Mouse (Mus musculus) E14TG2a.4 (cell line): ENCODE measurements around the gene Npas3.

Experiments used
- CTCF ChIP-seq: conservative IDR thresholded peaks from 2 replicates; pipeline ENCODE4 v1.5.1; 2014; ENCODE audit warnings: low read length
- NANOG ChIP-seq: IDR thresholded peaks from 2 replicates; pipeline ENCODE4 v1.6.1; 2014; ENCODE audit warnings: borderline replicate concordance, low read length, mixed read lengths
- POU5F1 ChIP-seq: IDR thresholded peaks from 2 replicates; pipeline ENCODE4 v1.6.1; 2014; ENCODE audit warnings: low read length, borderline replicate concordance

- TF ChIP-seq NANOG (no peak), CTCF (no peak), POU5F1 (no peak)
Measured at GRCm38 (mm10) chr12:53447469-53447868, 199.0 kb downstream of the Npas3 start.
